8 mouse cellular contexts compared by ENCODE assay signal in genomic region chr15:31264827-31265226, GRCm38 (mm10). TPM values are rescaled to one million over a fixed set of nuclear protein-coding genes. Genes with fewer than 3 reads are reported as not detected.
A peak's percentile ranks its signal among the peaks of the same experiment; 100 is the strongest.
DNase-seq lines count a peak whose midpoint lies in the region; ATAC-seq and TF ChIP-seq lines count a peak whose summit lies in the region.

No protein-coding gene starts in this region.

- H3K36me3 ChIP-seq in intestine, postnatal 0 days (ENCODE audit: control insufficient read depth, insufficient read depth): no peaks in the 10 kb centered on the region
- no peaks in the 10 kb centered on the region for H3K36me3 ChIP-seq in midbrain, embryonic 12.5 days
- no peaks in the 10 kb centered on the region for H3K36me3 ChIP-seq in small intestine, adult 2 months (ENCODE audit: control insufficient read depth, insufficient read depth, low read length)

- no peak overlapping the region for H3K27ac ChIP-seq in intestine, postnatal 0 days (ENCODE audit: low read depth, low read length)
- H3K27ac ChIP-seq in midbrain, embryonic 12.5 days (replicated peaks): no peak overlapping the region
- H3K27ac ChIP-seq in small intestine, adult 2 months (ENCODE audit: insufficient read depth, low read depth, low read length): no peak overlapping the region

- TF ChIP-seq CTCF in intestine, postnatal 0 days (IDR thresholded peaks at IDR 0.05; ENCODE audit: low read depth): peak; percentile 96
- TF ChIP-seq CTCF in small intestine, adult 2 months (IDR thresholded peaks at IDR 0.05; ENCODE audit: extremely low read depth, insufficient read length, insufficient replicate concordance, low read depth, low read length): peak; percentile 87

- no peak overlapping the region for H3K9ac ChIP-seq in intestine, postnatal 0 days (ENCODE audit: low read depth, low read length)
- H3K9ac ChIP-seq in midbrain, embryonic 12.5 days (replicated peaks): no peak overlapping the region

- H3K4me2 ChIP-seq in intestine, postnatal 0 days (replicated peaks; ENCODE audit: low read depth): no peak overlapping the region
- no peak overlapping the region for H3K4me2 ChIP-seq in midbrain, embryonic 12.5 days (replicated peaks)

- H3K4me3 ChIP-seq in intestine, postnatal 0 days (ENCODE audit: low read depth, low read length): no peak overlapping the region
- no peak overlapping the region for H3K4me3 ChIP-seq in midbrain, embryonic 12.5 days
- no peak overlapping the region for H3K4me3 ChIP-seq in small intestine, adult 2 months (ENCODE audit: low read depth, low read length)

- no peaks in the 10 kb centered on the region for H3K9me3 ChIP-seq in intestine, postnatal 0 days (ENCODE audit: control insufficient read depth)
- H3K9me3 ChIP-seq in midbrain, embryonic 12.5 days: no peaks in the 10 kb centered on the region

- TF ChIP-seq POLR2A in small intestine, adult 2 months (IDR thresholded peaks at IDR 0.05; ENCODE audit: low read depth, low read length): no peak

- intact Hi-C loops in gastrocnemius, postnatal 36 days (cut with DNase I): loop anchor here (2.0 to 5.0 kb wide), 2 partner anchors 113 to 340 kb away; no protein-coding TSS in a partner anchor
- intact Hi-C loops in left cerebral cortex, postnatal 36 days (cut with DNase I): loop anchor here (10.0 kb wide), 2 partner anchors 340 to 1090 kb away; partner anchors contain the start of gene Ctnnd2

- H3K4me1 ChIP-seq in intestine, postnatal 0 days (replicated peaks; ENCODE audit: control insufficient read depth, insufficient read depth, low read length): no peaks in the 10 kb centered on the region
- no peaks in the 10 kb centered on the region for H3K4me1 ChIP-seq in midbrain, embryonic 12.5 days
- H3K4me1 ChIP-seq in small intestine, adult 2 months (ENCODE audit: control insufficient read depth, insufficient read depth, insufficient read length, low read length): peaks cover 10% of the 10 kb centered on the region

- WGBS in intestine, postnatal 0 days: 47% methylated on average over 6 of the region's 6 CpGs
- WGBS in midbrain, embryonic 12.5 days: 33% methylated on average over 6 of the region's 6 CpGs
- WGBS in small intestine, adult 2 months: 41% methylated on average over 6 of the region's 6 CpGs

- ATAC-seq in activated CD4-positive, CD25-positive, alpha-beta regulatory T cell, adult 4 months: peak; percentile 71
- ATAC-seq in intestine, postnatal 0 days: peak; percentile 61; the same call in 1 of the 2 replicates
- ATAC-seq in midbrain, embryonic 12.5 days (ENCODE audit: low FRiP score, low read depth): peak; percentile 86

- no peaks in the 10 kb centered on the region for H3K27me3 ChIP-seq in intestine, postnatal 0 days (replicated peaks; ENCODE audit: control insufficient read depth, insufficient read depth, low read length)
- H3K27me3 ChIP-seq in midbrain, embryonic 12.5 days: no peaks in the 10 kb centered on the region
- H3K27me3 ChIP-seq in small intestine, adult 2 months (ENCODE audit: control insufficient read depth, insufficient read depth, low read length): no peaks in the 10 kb centered on the region

- DNase-seq in embryo, embryonic 10 days (ENCODE audit: low spot score): peak; percentile 89
- peak; percentile 62 to 74 for DNase-seq in gastrocnemius, postnatal 36 days
- peak; percentile 82 to 86 for DNase-seq in left cerebral cortex, postnatal 36 days (ENCODE audit: low spot score in 2 of 2)
- DNase-seq in c-Kit-positive CD71-positive TER-119-positive erythroid progenitor cells, embryonic 14.5 days (ENCODE audit: low spot score): no peak

RNA-seq across cellular contexts. Expression of gene Dap, which starts 40.7 kb away (rescaled TPM):
- 100 to 1,000 TPM in 1 of 2 experiments, 10 to 100 TPM in 1; 90.2 to 113 TPM for polyA plus RNA-seq in activated CD4-positive, CD25-positive, alpha-beta regulatory T cell, adult 4 months (2017; shearing (Covaris generic))
- total RNA-seq in gastrocnemius, postnatal 36 days (2021): 1 to 10 TPM; 8.8 to 9.9 TPM
- 124 and 130 TPM in 2 replicates for polyA plus RNA-seq in intestine, postnatal 0 days (2015; fragmentation: Nextera tagmentation; extraction: Ambion mirVana)
- total RNA-seq in left cerebral cortex, postnatal 36 days (2021): 1 to 10 TPM; 6.0 to 7.2 TPM
- 34.4 and 42.4 TPM in 2 replicates for polyA plus RNA-seq in midbrain, embryonic 12.5 days (2016; fragmentation: Nextera tagmentation; extraction: Ambion mirVana)
- polyA plus RNA-seq in small intestine, adult 2 months (2012; rRNA removed): 87.8 and 145 TPM in 2 replicates
